Mouse (Mus musculus) embryonic fibroblast, embryonic 13.5 days (primary cell): ENCODE results near the gene Dnaja3.

Source experiments
- CTCF ChIP-seq: IDR thresholded peaks from 2 replicates; pipeline ENCODE4 v1.5.1; 2011; ENCODE audit warnings: mild to moderate bottlenecking, control low read depth, low read length, moderate library complexity, borderline replicate concordance; ENCODE audit not compliant: insufficient read depth
- POLR2A ChIP-seq: IDR thresholded peaks from 2 replicates; pipeline ENCODE4 v1.6.1; 2011; ENCODE audit warnings: low read depth, mild to moderate bottlenecking, control low read depth, low read length, moderate library complexity

DNA sequence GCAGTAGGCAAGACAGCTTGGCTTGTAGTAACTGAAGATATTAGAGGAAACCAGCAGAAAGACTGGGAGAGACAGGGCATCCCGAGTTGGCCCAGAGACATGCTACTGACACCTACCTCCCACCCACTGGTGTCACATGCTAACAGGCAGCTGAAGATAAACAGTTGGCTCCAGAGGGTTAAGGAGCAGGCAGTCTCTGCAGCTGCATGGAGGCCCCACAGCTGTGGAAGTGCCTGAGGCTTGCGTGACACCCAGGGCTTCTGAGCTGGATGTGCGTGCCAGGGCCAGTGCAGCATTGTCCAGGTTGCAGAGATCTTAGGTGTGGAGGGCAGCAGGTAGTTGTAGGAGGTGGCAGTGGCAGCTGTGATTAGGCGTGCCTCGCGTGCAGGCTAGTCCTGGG, 12.7 kb upstream of the Dnaja3 start:
- TF ChIP-seq POLR2A = no peak
- no peak for TF ChIP-seq CTCF
